Mouse (Mus musculus): ENCODE results near the gene Mrps11.

The Mrps11 gene

DNA sequence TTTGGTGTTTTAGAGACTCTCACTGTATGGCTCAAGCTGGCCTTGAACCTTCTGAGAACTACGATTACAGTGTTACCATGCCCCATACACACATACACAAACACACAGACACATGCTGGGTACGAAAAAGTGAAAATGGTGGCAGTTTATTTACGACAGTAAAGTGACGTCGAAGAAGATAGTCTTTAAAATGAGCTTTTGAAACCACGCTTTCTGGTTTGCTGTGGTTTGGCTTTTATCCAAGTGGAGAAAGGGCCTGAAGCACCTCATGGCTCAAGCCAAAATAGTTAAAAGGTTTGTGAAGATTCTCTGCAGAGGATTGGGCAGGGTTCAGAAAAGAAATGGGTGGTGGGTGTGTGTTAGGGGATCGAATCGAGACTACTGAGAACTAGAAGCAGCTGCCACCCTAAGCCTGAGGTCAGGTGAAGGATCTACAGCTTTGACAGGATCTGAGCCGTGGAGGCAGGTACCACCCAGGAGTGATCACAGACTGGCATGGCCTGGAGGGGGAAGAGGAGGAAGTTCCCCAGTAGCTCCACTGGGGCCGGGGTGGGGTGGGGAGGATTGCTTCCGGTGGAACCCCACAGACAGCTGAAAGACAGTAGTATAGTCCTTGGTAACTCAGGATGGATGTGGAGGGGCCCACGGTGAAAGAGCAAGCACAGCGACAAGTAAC is 11.1 kb downstream of the Mrps11 start:
- no peak for DNase-seq (ENCODE audit: inconsistent ontology term)

DNA sequence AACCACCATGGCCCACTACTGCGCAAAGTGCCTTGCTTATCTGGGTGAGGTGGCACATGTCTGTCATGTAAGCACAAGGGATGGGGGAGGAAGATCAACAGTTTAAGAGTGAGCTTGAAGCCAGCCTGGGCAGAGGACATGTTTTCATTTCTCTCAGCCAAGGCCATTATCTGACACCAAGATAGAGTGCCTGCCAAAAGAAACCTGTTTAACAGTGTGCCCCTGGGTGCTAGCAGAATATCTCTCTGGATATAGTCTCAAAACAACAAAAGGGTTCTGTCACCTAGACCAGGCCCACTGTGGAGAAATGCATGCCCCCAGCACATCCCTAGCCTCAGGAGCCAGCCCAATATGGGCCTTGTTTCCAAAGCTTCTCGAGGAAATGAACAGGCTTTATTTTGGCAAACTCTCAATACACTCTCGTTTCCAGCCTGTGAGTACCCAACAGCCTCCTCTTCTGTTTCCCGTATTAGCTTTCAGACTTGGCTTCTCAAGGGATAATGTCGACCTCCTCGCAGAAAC is 11.7 kb downstream of the Mrps11 start:
- DNase-seq (ENCODE audit: inconsistent ontology term): no peak

DNA sequence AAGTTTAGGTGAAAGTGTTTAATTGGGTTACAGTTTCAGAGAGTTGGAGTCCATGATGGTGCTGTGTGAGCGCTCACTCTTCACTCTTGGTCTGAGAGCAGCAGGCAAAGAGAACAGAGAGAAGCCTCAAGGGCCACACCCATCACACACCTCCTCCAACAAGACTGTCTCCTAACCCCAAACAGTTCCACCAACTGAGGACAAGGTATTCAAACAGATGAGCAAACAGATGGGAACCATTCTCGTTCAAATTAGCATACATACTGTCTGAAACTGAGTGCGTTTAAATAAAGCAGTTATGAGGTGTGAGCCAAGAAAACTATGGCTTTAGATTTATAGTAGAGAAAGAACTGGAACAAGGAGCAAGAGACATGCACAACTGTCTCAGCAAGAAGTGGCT is 13.7 kb downstream of the Mrps11 start:
- no peak for DNase-seq (ENCODE audit: inconsistent ontology term)

- DNase-seq (ENCODE audit: inconsistent ontology term): no peak
Measured at GRCm38 (mm10) chr7:78797843-78798455, 15.0 kb downstream of the Mrps11 start.

GRCm38 (mm10) chr7:78799730-78800496 is 17.0 kb downstream of the Mrps11 start:
- no peak for DNase-seq (ENCODE audit: inconsistent ontology term)

DNA sequence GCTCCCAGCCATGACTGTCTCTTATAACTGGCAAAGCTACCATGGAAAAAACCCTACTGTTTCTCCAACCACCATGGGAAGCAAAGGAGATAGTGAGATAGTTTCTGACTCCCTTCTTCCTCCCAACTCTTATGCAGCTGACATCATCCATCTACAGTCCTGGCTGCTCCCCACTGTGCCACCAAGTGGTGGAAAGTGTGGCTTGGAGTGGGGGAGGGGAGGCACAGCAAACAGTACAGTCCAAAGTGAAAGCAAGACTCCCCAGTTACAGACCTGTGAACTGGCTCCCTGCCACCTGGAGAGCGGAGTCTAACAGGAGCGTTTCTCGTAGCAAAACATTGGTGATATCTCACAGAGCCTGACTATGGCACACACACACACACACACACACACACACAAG is 20.9 kb downstream of the Mrps11 start:
- DNase-seq (ENCODE audit: inconsistent ontology term): no peak

DNA sequence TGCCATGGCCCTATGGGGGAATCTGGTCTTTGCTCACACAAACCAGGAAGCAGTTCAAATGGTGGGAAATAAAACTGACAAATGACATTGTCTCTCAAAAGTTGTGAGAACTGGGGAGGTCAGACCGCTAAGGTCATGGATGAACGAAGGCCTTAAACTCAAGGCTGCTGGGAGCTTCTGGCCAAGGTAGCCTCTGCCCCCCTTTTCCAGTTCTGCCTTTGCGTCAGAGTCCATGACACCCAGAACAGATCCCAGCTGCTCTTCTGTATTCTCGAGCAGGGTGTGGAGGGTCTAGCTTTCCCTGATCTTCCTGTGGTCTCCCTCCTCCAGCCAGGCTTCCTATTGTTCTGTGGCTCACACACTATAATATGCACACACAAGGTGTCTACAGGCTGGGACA is 24.3 kb downstream of the Mrps11 start:
- no peak for DNase-seq (ENCODE audit: inconsistent ontology term)

DNA sequence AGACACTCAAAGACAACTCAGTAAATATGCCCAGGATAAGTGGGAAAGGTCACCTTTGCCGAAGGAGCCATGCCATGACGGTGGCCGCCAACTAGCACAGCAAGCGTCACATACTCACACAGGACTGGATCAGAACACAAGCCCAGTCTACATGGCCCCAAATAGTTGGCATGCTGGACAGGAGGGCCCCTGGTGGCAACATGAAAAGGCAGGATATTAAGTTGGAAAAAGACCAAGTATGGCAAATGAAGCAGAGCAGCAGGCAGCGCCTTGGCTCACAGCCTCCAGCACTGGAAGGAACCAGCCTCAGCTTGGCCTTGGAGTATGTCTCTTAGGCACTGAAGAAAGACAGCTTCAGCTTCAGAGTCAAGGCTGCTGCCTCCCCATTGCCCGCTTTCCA is 30.9 kb downstream of the Mrps11 start:
- no peak for DNase-seq (ENCODE audit: inconsistent ontology term)

GRCm38 (mm10) chr7:78814766-78815165 is 31.8 kb downstream of the Mrps11 start:
- DNase-seq (ENCODE audit: inconsistent ontology term): no peak

- no peak for DNase-seq (ENCODE audit: inconsistent ontology term)
Measured at GRCm38 (mm10) chr7:78818336-78818735, 35.4 kb downstream of the Mrps11 start.

GRCm38 (mm10) chr7:78826682-78827385 is 43.9 kb downstream of the Mrps11 start:
- DNase-seq (ENCODE audit: inconsistent ontology term): no peak

DNA sequence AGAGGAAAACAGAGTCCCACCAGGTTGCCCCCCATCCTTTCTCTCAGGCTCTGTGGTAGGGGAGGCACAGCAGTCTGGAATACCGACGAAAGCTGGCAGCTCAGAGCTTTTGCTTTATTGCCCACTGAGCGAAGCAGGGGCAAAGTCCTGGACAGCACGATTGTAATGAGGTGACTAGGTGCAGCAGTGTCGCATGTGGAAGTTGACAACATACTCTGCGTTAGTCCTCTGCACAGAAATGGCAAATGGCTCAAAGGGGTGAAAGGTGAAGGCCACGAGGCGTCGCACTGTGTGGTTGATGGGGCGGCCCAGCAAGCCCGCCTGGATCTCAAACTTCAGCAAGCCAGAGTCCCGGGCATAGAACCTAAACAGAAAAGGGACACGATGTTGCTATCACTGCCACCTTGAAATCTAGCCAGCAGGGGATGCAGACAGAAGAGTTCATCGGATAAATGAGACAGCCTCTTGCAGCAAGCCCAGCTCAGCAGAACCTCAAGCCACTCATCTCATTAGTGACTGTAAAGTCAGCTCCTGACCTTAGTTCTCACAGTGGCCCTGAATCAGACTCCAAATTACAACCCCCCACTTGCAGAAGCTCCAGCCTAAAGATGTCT is 44.9 kb downstream of the Mrps11 start:
- DNase-seq (ENCODE audit: inconsistent ontology term): no peak

DNA sequence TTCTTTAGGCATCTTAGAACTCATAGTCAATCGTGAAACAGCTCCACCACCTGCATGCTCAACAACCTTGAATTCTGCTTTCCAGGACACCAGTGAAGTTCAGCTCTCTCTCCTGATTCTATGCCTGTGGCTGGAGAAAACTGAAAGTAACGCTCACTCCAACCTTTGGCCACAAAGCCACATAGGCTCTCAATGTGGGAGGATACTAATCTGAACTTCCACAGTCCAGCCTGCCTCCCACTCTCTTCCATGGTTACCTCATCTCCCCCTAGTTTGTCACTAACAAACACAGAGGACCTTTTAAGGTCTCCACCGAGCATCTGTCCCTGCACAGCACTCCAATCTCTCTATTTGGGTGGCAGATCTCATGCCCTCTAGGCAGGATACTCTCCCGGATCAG is 52.7 kb downstream of the Mrps11 start:
- DNase-seq (ENCODE audit: inconsistent ontology term): no peak

- no peak for DNase-seq (ENCODE audit: inconsistent ontology term)
Measured at GRCm38 (mm10) chr7:78837250-78837649, 54.3 kb downstream of the Mrps11 start.

DNA sequence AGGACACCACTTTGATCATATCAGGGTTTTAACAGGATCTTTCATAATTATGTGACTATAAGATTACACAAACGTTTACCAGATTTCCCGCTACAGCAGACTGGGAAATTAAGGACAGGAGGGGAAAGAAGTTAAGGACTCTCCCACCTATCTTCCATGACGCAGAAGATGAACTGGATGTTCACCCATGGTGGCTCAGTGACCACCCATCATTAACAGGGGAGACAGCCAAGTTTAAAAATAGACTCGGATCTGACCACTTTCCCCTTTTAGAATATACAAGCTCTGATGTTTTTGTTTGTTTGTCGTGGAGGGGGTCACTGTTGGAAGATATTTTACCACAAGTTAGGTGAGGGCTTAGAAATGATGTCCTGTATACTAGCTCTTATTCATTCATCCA is 58.7 kb downstream of the Mrps11 start:
- DNase-seq (ENCODE audit: inconsistent ontology term): no peak

All from Muller cell, postnatal 12 days (primary cell).